Mouse (Mus musculus) liver, postnatal 0 days (tissue): ENCODE measurements around the gene Cep290.

Experiments
- CTCF ChIP-seq: sonication (generic); IDR thresholded peaks from 2 replicates; pipeline ENCODE4 v1.5.1; 2016; ENCODE audit warnings: antibody characterized with exemption, low read depth
- EP300 ChIP-seq: IDR thresholded peaks from 2 replicates; pipeline ENCODE4 v1.6.1; 2016; ENCODE audit warnings: antibody characterized with exemption, low read depth, mild to moderate bottlenecking

DNA sequence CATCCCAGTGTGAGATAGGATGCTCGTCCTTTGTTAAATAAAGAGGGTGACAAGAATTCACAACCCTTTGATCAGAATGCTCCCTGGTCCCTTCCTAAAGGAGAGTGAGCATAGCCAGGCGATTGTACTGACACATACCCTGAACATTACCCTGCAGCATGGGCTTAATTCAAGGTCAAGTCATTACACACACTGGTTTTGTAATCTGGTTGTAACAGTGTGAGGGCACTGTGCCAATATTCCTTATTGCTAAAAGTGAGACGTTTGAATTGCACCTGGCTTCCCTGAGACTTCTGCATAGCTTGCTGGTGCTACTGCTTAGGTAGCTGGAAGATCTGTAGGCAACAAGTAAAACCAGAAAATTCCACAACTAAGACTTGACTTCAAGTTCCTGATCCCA is 96.8 kb downstream of the Cep290 start:
- TF ChIP-seq CTCF, result no peak
- TF ChIP-seq EP300, result no peak
